Mouse (Mus musculus): ENCODE data around the gene 4931406P16Rik.

GRCm38 (mm10) chr7:34195632-34196031 lies 117.7 kb downstream of the 4931406P16Rik start:
- no peak for TF ChIP-seq CTCF (IDR thresholded peaks at IDR 0.05; ENCODE audit: borderline replicate concordance, control insufficient read depth, extremely low read depth, insufficient read depth, low read length, poor library complexity)
- no peak for TF ChIP-seq POLR2A (IDR thresholded peaks at IDR 0.05; ENCODE audit: control insufficient read depth, extremely low read depth, insufficient read depth, low read length, poor library complexity)

Data from thymus, adult 2 months (tissue).